Mouse (Mus musculus): ENCODE data around the gene Gpt2.

Gpt2 gene

DNA sequence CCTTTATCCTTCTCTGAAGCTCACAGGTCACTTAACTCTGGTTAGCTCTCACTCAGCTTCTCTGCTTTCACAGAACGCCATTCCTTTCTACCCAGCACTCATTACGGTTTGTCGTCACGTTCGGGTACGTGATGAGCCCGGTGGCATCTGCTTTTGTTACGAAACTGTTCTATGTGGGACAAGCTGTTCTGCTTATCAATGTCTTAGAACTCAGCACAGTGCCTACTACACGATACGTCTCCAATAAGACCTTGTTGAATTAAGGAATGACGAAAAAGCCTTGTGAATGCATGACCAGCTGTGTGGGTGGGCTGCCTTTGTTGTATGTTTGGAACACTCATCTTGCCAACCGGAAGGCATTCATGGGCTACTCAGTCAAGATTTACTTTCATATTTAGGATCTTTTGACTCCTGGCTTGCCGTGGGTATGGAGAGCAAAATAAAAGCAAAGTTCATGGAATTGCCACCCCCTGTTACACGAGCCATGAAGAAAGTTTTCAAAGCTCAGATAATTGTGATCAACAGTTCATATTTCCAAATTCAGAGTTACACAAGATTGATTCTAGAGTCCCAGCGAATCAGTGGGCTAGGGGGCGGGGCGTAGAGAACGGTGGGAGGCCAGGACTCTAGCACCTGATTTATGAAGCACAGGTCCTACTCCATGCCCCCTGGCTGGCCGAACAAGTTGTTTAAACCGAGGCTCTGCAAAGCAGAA, 4.3 kb upstream of the Gpt2 start:
- DNase-seq (ENCODE audit: low read depth, low spot score): no peak

DNA sequence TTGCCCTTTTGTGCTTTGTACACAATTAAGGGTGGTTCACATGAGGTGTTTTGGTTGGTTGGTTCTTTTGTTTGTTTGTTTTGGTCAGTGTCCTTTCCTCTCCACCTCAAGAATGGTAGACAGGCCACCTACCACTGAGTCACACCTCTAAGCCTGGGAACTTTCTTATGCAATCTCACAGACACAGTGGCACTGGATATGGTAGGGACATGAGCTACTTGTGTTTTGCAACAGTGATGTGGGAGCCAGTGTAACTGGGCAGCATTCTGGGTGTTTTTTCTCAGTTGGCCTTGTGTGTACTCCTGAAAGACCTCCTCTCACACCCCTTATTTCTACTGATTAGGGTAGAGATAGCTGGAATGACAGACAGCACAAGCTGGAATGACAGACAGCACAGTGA, 3.7 kb upstream of the Gpt2 start:
- DNase-seq (ENCODE audit: low read depth, low spot score): no peak

DNA sequence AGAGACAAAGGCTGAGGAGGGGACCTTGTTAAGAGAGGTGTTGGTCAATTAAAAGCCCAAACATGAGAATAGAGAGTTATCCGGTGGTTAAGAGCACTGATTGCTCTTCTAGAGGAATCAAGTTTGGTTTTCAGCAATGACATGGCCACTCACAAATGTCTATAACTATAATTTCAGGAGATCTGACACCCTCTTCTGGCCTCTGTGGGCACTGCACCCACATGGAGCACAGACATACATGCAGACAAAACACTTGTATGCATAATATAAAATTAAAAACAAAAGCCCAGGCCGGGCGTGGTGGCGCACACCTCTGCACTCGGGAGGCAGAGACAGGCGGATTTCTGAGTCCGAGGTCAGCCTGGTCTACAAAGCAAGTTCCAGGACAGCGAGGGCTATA, 2.8 kb upstream of the Gpt2 start:
- DNase-seq (ENCODE audit: low read depth, low spot score): no peak

DNA sequence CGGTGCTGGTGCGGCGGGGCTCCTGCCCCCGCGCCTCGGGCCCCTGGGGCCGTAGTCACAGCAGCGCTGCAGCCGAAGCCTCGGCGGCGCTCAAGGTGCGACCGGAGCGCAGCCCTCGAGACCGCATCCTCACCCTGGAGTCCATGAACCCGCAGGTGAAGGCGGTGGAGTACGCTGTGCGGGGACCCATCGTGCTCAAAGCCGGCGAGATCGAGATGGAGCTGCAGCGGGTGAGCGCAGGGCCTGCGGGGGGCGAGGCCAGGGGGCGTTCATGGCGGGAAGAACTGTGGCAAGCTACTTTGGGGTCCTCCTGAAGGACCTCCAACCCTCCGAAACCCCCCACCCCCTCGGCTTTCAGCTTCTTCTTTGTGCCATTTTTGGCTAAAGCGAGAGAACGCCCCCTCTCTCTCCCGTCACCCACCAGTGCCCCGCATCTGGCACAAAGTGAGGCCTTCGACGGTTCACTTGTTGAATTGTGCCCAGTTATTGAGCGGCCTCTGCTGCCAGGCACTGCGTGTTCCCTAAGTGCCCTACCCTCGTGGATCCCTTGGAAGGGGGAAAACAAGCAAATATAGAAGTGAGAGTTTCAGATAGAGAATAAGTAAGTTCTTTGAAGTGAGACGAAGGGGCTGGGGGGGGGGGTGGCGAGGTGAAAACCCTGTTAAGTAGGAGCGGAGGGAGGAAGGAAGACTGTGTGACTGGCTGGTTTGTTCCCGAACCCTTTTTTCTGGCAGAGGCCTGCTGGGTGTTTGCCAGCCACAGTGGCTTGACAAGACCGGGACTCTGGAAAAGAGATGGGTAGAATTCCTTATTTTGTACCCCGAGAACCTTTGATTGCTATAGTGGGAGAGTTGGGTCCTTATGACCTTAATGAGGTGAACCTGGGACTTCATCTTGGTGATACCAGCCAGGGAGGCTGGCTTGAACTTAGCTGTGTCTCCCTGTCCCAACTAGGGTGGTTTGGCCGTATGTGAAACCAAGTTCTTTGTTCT, 860 bp downstream of the Gpt2 start:
- peak; percentile 16 for DNase-seq (ENCODE audit: low read depth, low spot score)

DNA sequence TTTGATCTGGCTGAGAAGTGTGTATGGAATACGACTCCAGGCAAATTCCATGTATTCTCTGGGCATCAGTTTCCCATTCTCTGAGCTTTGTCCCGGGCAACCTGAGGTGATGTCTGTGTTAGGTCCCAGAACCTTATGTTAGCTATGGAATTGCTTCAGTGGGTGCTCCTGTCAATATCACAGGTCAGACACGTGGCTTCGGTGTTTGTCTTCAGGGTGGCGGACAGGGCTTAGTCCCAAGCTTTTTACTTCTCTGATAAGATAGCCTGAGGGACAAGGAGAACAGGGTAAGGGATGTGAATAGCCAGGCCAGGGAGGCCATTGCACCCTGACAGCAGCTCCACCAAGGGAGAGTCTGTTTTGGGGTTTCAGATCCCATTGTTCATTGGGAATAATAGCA, 3.7 kb downstream of the Gpt2 start:
- no peak for DNase-seq (ENCODE audit: low read depth, low spot score)

DNA sequence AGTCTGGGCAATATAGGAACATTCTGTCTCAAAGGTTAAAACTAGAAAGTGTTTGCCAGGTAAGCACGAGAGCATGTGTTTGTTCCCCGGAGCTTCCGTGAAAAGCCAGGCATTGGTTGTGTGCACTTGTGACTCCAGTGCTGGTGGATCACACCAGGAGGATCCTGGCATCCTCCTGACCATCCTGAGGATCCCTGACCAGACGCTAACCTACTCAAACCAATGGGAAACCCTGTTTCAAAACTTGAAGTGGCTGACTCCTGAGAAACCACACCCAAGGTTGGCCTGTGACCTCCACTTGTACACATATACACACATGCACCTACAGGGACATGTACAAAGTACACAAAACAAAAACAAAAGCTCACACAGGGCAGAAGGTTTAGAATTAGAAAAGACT, 4.4 kb downstream of the Gpt2 start:
- DNase-seq (ENCODE audit: low read depth, low spot score): no peak

DNA sequence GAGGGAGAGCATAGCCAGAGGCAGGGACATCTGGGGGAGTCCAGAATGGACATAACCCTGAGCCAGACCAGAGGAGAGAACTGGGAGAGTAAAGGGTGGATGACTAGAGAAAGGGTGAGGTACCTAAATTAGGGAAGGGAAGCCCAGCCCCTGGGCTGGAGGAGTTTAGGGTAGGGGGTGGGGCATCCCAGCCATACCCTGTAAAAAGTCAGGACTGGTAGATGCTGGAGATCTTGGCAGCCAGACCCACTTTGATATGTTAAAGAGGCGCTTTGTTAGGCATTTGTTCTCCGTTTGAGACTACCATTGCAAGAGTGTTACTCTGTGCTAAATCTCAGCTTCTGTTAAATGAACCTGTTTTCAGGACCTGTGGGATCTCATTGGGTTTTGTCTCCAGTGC, 6.2 kb downstream of the Gpt2 start:
- DNase-seq (ENCODE audit: low read depth, low spot score): no peak

DNA sequence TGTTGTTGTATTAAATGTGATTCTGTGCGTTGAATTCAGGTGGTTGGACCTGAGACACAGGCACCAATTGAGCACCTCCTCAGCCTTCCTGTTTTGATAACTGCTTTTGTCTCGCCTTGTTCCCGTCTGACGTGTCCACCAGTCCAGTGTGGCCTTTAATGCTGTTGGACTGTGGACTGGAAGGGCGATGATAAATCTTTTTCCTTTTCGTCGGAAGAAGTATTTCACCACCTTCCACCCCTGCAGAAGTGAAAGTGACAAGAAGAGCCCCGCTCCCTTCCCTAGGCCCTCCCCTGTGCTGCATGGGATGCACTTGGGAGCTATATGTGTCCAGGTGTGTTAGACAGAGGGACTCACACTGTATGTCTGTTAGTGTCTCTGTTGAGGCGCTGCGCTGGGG, 8.1 kb downstream of the Gpt2 start:
- no peak for DNase-seq (ENCODE audit: low read depth, low spot score)

DNA sequence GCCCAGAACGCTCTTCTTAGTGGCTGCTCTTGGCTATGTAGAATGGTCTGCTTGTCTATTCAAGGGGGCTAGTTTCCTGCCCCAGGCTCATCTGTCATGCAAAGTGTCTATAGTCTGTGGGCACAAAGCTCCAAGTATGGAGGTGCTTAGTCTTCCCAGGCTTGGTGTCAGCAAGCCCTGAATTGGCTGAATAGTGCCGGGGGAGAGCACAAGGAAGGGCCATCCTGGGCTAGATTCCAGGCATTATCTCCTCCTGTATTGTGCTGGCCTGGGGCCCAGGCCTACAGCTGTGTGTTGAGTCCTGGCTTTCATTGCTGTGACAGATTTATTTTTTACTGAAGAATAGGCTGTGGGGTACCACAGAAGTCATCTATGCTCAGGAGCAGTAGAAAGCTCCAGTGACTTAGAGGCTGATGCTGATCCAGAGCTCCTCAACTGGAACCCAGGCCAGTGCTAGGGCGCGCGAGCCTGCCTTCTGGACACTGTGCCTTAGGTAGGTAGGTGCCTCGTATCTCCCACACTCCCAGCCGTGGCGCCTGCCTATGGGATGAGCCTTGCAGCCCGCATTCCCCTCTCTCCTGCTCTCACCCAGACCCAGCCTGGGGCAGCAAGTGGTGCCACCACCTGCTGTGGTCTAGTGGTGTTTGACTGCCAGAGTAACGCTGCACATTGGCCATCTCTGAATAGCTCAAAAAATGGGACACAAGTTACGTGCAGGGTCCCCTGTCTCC, 8.7 kb downstream of the Gpt2 start:
- no peak for DNase-seq (ENCODE audit: low read depth, low spot score)

DNA sequence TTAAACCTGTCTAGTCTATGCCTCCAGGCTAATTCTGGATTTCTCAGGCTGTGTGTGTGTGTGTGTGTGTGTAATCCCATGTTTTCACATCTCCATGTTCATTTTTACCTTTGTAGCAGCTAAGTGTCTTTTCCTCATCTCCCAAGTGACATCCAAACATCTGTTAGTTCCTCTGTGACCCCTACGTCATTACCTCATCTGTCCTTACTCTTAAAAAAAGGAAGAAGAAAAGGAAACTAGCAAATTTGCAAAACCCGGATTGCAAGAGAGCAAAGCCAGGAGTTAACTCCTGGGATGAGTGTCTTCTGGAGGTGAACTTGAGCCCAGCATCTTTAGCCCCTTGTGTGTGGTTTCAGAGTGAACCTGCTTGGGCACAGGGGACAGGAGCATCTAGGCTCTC, 10.0 kb downstream of the Gpt2 start:
- DNase-seq (ENCODE audit: low read depth, low spot score): no peak

DNA sequence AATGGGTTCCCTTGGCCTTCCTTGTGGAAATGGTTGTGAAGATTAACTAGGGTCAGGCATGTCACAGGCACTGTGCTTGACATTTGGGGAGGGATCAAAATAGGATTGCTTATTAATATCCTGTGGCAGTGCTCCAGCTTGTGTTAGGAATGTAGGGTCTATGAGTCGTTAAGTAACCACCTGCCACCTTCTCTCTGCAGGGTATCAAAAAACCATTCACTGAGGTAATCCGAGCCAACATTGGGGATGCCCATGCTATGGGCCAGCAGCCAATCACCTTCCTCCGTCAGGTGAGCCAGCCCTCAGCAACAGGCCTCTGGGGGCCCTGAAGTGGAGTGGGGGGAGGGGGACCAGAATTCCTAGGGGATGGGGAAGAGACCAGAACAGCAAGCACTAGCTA, 10.7 kb downstream of the Gpt2 start:
- DNase-seq (ENCODE audit: low read depth, low spot score): no peak

DNA sequence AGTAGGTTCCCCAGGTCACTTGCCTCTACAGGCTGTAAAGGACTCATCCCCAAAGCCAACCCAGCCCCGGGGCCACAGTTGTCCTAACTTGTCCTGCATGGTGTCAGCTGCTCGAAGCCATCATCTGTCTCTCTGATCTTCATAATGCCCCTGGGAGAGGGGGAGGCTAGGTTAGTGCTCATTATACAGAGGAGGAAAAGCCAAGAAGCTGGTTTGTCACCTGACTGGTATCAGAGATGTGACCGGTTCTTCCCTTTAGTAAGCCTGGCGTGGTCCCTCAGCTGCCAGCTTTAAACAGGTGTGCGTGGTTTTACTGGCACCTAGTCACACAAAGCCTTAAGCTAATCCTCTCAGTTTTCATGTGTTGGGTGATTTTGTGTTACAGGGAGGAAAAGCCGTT, 12.3 kb downstream of the Gpt2 start:
- DNase-seq (ENCODE audit: low read depth, low spot score): no peak

DNA sequence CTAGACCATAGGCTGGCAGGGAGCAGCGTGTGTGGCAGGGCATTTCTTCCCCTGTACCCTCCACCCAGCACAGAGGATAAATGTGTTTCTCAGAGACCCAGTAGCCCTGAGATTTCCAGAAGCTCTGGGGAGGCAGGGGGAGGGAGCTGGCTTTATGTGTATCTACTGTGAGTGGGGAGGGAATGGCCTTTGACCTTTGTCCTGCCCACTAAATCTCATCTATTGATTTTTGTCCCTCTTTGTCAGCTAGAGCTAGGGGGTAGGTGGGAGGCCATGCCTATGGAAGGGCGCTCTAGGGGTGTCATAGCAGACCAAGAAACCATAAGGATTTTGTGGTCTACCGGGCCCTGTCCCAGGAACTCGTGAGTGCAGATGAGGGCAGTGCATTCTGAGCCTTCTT, 14.2 kb downstream of the Gpt2 start:
- no peak for DNase-seq (ENCODE audit: low read depth, low spot score)

DNA sequence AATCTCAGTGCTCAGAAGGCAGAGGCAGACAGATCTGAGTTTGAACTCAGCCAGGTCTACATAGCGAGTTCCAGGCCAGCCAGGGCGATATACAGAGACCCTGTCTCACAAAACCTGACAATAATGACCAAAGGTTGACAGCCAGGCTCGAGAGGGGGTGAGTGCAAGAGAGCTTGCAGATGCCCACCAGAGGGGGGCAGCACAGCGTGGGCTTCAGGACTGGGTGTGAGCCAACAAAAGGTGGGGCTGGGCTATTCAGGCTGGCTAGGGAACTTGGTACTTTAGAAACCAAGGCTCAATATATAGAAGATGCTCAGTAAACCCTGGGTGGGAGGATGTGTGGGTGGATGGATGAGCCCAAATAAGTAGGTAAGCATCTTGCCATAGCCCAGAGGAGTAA, 16.3 kb downstream of the Gpt2 start:
- no peak for DNase-seq (ENCODE audit: low read depth, low spot score)

DNA sequence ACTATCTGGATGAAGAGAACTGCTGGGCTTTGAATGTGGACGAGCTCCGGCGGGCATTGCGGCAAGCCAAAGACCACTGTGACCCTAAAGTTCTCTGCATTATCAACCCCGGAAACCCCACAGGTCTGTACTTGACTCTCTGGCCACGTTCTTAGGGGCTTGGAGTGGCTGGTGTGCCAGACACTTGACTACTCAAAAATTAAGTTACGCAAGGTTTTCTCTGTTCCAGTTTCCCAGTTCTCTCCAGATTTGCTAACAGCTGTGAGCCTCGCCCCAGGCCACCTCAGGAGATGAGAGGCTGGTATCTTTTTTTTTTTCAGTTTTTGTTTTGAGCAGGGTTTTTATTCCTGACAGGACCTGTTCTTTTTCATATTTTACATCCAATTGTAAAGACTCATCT, 19.9 kb downstream of the Gpt2 start:
- no peak for DNase-seq (ENCODE audit: low read depth, low spot score)

DNA sequence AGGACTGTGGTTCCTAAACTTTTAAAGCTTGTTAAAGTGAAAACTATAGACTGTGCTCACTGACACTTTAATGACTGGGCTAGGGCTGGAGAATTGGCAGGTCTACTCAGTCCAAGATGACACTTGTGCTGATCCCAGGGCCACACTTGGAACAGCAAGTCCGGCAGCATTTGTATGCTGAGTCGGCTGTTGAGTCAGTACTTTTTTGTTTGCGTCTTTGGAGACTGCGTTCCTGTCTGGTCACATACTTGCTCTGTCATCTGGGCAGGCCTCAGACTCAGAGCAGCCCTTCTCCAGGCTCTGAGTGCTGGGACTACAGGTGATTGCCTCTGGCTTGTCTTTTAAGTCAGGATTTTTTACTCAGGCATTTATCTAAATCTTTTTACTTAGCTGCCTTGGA, 20.9 kb downstream of the Gpt2 start:
- no peak for DNase-seq (ENCODE audit: low read depth, low spot score)

DNA sequence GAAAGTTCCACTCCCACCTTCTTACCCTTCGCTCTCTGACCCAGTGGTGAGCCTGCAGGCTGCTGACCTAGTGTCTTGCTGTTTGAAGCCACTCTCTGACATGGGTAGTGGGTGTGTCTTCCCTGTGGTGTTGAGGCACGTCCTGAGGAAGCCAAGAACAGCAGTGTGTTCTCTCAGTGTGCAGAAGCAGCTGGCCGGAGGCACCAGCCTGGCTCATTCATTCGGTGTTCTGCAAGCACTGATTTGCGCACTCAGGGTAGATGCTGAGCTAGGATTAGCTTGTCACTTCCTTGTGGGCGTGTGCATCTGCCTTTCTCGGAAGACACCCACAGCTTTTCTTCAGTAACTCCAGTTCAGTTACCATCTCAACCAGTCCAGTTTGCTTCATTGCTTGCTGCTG, 23.0 kb downstream of the Gpt2 start:
- no peak for DNase-seq (ENCODE audit: low read depth, low spot score)

DNA sequence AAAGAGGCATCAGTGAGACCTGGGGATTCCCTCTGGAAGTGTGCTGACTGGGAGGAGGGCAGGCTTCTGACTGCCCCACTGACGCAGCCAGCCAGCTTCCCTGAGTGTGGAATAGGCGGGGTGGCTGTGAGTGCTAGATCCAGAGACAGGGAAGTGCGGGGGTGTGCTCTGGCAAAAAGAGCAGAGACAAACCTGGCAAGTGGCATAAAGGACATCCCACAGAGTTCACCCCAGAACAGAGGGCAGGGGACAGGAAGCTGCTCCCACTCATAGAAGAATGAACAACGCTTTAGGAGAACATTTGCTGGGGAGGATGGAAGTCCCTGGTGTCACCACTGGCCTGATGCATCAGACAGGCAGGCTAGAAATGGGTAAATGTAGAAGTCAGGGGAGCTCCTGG, 25.0 kb downstream of the Gpt2 start:
- no peak for DNase-seq (ENCODE audit: low read depth, low spot score)

DNA sequence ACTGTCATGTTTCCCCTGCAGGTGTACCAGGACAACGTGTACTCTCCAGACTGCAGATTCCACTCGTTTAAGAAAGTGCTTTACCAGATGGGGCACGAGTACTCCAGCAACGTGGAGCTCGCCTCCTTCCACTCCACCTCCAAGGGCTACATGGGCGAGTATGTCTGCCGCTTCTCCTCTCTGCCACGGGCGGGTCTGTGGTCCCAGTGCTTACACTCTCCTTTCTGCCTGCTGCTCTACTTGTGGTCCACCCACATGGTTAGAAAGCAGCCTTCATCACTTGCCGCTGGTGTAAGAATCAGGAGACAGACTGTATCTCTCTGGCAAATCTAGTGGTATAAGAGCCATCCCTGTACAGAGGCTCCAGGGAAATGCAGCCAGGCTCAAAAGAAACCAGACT, 25.6 kb downstream of the Gpt2 start:
- no peak for DNase-seq (ENCODE audit: low read depth, low spot score)

DNA sequence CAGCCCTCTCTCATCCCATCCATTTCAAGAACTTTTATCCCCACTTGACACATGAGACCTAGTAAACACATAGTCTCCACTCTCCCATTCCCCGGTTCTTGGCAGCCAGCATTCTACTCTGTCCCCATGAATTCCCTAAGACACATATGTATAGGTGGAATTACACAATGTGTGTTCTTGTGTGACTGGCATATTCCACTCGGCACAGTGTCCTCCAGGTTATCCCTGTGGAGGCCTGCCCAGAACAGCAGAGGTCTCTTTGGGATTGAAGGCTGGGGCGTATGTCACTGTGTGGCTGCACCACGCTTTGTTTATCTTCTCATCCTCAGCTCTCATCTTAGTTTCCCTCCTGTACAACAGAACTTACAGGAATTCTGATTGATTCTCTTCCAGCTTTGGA, 28.2 kb downstream of the Gpt2 start:
- no peak for DNase-seq (ENCODE audit: low read depth, low spot score)

DNA sequence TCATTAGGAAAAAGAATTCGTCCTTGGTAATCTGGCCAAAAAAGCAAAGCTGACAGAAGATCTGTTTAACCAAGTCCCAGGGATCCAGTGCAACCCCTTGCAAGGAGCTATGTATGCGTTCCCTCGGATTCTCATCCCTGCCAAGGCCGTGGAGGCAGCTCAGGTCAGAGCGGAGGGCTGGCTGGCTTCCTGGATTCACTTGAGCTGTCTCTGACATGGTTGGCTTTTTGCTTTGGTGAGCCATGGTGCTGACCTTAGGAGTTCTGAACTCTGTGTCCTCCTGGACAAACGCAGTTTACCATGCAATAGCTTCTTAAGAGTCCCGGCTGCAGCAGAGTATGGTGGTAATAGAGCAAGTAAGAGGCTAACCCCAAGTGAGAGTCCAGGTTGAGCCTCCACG, 29.0 kb downstream of the Gpt2 start:
- DNase-seq (ENCODE audit: low read depth, low spot score): no peak

DNA sequence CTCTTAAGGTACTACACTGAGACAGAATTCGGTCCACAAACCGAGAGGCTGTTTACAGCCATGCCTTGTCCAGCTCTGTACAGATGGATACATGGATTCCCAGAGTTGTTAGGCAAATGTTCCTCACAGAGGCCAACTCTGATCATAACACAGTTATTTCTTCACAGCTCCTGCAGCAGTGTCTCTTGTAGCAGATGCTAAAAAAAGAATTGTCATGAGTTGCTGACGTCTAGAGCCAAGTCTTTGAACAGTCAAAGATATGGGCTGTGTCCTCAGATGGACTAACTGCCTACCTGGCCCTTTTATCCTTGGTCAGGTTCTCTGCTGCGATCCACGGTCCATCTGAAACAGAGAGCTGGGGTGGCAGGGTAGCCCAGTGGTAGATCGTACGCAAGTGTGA, 31.7 kb downstream of the Gpt2 start:
- DNase-seq (ENCODE audit: low read depth, low spot score): no peak

Data from mesoderm, embryonic 11.5 days (tissue).